Mouse (Mus musculus): ENCODE measurements at regions not wholly inside any gene's neighbourhood (a gene's known extent, or its start where the extent isn't known, plus 50 kb on each side); places are given as distances from the start of the nearest gene placed in this dataset.

DNA sequence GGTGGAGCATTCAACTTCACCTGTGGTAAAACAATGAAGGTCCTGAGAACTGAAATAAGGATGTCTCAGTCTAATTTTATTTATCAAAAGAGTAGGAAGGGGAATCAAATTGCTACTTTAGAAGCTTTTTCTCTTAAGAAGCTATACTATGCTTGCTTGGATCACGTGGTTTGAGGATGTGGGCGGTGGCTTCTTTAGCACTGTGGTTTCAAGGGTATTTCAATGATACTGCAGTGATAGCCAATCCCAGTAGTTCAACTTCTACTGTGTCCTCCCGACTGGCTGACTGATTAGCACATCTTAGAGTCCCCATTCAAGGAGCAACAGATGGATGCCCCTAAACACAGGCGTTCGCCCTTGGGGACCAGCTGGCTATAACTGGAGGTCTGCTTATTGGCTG, 575.6 kb downstream of the Vrk1 start:
- no peak for DNase-seq (ENCODE audit: low spot score)

DNA sequence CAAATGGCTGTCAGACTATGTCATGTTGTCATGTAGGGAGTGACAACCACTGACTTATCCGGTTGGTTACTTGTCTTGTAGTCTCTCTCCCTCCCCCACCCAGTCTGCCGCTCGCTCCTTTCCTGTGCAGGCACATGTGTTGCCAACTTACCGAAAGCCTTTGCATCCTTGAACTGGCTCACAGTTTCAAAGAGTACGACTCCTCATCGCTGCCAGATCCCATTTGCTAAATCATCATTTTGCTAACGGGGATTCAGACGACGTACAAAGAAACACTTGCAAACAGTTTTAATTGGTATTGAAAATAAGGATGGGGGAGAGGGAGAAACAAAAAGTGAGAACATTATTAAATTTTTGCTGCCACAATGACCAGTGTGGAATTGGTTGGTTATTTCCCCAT, 582.7 kb downstream of the Vrk1 start:
- no peak for DNase-seq (ENCODE audit: low spot score)

DNA sequence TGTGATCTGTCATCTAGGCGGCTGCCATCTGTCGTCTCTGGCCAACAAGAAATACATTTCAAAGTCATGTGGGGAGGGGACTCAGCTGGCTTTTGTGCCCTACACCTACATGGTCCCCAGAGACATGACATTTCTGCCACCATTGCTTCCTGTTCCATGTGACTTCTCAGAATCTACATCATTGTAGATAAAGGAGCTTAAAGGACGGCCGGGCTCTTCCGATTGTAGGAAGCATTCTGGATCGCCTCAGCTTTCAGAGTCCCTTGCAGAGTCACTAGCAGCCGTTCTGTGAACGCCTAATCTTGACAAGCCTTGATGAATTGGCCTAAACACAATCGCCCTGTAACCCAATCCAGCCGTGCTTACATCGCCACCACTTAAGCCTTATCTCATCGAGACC, 587.6 kb downstream of the Vrk1 start:
- DNase-seq (ENCODE audit: low spot score), result no peak

DNA sequence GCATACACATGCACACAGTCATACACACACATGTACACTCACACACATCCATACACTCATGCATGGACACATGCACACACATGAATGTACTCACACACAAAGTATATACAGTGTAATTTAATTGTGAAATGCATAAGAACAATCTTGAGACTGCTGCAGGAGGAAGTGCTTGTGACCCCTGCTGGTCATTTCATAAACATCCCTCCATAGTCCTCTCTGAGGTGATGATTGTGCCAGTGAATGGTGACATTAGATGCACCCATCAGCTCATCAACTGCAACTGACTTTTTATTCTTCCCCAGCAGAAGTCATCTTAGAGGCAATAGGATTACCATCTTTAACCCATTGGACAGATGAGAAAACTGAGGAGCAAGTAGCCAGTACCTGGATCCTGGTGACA, 597.2 kb downstream of the Vrk1 start:
- no peak for DNase-seq (ENCODE audit: low spot score)

DNA sequence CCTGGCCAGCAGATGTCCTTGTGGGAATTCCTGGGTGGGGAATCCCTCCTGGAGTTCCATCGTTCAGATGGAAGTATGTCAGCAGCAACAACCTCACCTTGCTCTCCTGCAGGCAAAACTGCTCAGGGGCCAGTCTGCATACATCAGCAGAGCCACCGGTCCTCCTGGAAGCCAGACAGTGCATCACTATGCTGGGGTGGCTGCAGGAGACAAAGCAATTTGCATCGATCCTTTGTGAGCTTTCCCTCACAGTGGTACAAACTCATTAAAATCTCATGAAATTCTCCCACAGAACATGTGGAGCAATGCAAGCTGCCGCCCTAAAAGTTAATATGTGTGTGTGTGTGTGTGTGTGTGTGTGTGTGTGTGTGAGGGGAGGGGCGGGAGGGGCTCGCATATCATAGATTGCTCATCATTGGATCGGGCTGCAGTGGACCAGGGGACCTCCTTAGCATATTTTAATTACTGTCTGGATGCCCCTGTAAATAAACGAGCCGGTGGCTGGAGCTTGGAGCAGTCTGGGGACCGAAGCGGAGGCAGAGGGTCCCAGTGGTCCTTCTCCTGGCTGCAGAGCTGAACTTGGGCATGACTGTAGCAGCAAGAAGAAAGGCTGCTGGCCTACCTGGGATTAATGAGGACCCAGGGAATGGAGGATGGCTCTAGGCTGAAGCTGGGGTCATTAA, 597.8 kb downstream of the Vrk1 start:
- DNase-seq (ENCODE audit: low spot score), result no peak

DNA sequence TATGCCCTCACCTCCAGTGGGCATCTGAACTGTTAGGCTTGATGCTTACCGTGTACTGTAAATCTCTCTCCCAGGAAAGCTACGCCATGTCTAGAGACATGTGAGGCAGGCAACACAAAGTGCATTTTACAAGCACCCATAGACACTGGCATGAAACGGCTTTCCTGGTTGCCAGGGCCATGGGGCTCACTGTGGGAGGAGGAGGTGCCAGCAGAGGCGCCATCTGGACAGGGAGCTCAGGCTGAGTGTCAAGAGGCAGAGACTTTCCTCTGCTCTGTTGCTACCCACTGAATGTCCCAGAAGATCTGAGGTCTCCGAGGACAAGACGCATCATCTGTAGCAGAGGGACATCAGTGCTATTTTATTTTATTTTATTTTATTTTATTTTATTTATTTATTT, 608.7 kb downstream of the Vrk1 start:
- no peak for DNase-seq (ENCODE audit: low spot score)

DNA sequence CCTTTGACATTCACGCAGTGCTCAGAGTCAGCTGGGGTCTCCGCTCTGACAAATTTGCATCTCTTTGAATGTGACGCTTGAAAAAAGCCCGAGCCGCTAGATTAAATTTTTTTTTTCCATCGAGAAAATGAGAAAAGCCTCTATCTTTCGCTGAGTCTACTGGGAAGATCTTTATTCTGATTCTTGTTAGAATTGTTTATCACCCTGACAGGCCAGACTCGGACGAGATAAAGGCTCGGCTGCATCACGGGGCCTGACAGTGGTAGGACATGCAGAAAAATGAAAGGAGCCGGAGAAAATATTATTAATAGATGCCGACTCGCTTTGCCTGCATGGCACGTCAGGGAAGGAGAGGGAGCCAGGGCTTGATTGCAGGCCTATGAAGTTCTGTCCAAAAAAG, 616.8 kb downstream of the Vrk1 start:
- DNase-seq (ENCODE audit: low spot score), result no peak

DNA sequence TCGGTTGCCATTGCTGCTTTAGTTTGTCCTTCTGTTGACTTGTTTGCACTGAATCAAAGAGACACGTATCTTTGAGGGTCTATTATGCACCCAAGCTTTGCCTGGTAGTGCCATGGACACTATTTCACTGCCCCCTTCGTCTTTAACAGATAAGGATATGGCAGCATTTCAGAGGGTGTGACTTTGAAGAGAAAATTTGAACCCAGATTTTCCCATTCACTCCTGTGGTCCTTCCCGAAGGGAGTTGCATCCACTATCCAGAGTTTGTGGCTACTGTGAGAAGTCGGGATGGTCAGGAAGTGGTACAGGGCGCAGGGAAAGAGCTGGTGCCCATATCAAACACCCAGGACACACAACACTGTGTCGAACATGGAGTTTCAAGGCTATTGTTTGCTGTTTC, 622.5 kb downstream of the Vrk1 start:
- DNase-seq (ENCODE audit: low spot score), result no peak

DNA sequence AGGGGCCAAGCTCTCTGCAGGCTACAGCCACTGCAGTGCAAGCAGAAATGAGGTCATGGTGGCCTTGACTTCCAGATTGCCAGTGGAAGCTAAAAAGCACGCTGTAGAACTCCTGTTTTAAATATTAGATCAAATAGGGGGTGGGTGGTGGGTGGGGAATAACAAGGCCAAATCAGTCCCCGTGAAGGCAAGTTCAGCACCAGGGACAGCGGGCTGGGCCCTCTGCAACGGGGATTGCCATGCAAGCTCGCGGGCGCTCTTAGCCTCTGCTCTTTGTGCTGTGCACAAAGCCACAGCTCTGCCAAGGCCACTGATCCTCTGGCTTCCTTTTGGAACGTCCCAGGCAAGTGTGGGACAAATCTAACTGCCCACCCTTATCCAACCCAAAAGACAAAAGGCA, 623.1 kb downstream of the Vrk1 start:
- peak; percentile 70 for DNase-seq (ENCODE audit: low spot score)

DNA sequence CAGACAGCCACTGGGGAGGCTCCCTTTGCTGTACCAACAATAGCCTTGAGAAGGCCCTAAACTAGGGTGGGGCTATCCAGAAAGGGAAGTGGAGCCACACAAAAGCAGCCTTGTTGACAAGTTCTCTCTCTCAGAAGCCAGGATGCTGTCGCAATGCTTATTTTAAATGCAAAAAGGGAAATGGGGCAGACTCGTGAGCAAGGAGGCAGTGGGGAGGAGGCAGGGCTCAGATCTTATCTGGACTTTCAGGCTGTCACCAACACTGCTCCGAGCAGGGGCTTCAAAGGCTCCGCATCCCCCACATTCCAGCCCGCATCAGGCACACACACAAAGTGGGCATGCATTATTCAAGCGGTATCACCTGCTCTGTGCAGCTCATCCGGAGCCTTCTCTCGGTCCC, 648.3 kb downstream of the Vrk1 start:
- DNase-seq (ENCODE audit: low spot score), result no peak

DNA sequence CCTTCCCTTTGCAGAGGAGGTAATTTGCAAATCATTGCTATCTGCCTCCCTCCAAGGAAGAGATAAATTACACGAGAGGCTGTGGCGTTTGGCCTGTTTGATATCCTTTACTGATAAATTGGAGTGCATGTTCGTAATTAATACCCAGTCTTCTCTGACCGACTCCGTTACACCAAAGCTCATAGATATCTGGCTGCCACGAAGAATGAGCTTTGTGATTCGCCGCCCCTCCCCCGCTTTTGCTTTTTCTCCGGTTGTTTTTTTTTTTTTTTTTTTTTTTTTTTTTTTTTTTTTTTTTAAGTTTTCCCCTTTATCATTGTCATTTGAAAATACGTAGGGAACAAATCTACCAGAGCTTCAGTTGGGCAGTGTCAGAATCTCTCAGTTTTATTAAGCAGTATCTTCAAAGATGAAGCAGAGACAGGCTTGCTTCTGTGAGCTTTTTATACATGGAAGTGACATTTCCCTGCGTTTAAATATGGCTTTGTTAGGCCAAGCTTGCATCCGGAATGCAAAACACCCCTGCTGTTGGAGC, 663.3 kb downstream of the Vrk1 start:
- DNase-seq (ENCODE audit: low spot score), result no peak

DNA sequence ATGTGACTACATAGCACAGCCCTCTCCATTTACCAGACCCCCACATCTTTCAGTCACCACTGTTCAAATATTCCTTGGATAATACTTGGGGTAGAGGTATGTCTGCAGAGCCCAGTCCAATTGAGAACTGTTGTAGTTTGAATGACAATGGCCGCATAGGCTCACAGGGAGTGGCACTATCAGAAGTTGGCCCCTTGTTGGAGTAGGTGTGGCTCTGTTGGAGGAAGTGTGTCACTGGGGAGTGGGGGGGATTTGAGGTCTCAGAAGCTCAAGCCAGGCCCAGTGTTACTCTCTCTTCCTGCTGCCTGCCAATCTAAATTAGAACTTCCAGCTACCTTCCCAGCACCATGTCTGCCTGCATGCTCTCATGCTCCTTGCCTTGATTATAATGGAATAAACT, 664.7 kb downstream of the Vrk1 start:
- no peak for DNase-seq (ENCODE audit: low spot score)

DNA sequence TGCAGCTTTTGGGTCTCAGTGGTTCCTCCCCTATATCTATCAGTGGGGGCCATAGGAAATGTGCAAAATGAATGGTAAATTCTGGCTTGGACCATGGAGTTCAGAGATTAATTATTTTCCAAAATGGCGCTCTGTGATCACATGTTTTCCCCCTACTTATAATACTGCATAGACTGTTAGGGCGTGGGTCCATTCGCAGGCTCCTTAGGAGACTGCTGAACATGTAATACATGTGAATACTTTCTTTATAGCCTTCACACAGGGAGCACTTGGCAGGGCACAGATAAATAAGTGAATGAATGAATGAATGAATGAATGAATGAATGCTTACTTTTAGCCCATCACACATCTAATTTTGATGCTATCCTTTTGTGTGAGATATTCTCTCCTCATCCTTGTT, 666.1 kb downstream of the Vrk1 start:
- DNase-seq (ENCODE audit: low spot score), result no peak

DNA sequence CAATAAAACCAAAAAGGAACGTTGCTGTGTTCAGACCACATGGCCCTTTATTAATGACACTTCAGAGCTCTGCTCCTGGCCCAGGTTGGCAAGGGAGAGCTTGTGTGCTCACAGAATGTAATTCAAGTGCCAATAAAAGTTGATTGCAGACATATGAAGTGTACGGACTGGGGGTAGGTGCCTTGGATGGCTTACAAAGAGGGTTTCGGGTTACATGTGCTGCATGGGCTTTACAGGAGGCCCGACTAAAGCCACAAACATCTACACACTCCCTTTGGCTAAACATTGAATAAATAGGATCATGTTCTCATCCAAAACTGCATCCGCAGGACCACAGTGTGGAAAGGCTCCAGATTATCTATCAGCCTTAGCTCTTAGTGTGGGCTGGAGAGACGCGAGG, 666.5 kb downstream of the Vrk1 start:
- no peak for DNase-seq (ENCODE audit: low spot score)

DNA sequence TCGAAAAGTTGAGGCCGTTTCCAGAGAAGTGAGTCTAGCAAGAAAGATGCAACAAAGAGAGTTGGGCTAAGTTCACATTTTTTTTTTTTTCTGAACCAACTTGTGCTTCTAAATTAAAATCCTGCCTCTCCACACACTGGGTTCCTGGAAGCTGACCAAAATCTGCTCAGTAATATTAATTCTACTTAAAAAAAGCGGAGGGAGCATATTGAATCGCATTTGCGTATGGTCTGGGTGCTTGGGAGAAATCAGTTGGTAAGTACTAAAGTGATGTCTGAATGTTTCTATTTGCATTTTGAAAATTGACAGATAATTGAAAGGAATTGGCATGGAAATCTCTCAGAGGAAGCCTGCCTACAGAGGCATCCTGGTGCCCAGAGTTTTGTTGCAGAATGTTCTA, 676.0 kb downstream of the Vrk1 start:
- DNase-seq (ENCODE audit: low spot score), result no peak

DNA sequence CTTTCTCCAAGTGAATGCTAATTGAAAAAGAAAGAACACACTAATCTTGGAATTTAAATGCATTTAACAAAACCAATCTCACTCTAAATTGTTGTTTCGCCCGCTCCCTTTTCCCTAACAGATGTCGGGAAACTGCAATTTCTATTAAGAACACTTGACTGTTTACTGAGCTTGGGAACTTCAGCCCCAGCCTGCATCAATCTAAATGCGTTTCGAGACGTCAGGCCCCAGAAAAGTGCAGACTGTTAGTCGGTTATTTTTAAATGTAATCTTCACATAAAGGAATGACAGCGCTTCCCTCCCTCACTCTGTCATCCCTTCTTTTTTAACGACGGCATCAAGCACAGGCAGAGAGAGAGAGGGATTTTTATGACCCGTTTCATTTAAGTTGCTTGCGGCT, 677.7 kb downstream of the Vrk1 start:
- DNase-seq (ENCODE audit: low spot score), result no peak

DNA sequence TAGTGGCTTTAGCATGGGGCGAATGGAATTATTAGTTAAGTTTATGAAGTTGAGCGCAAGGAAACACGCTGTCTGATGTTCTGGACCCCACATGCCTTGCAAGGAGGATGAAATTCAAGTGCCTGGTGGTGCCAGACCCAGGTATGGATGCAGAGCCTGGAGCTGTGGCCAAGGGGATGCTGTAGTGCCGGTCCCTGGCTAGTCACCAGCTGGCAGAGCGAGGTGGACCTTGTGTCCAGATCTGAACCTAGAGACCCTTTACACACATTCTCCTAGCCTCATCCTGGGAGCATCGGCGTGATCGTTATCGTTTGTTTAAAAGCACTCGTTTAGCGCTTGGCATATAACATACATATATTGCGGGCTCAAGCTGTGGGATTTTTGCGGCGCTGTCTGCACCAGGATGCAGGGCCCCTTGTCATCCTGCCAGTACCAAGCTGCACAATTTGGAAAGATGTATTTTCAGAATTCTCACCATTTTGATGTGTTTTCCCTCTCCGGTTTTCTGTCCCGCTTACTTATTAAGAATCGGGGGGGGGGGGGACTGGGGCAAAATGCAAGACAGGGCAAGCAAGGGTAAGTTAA, 678.2 kb downstream of the Vrk1 start:
- DNase-seq (ENCODE audit: low spot score), result no peak

DNA sequence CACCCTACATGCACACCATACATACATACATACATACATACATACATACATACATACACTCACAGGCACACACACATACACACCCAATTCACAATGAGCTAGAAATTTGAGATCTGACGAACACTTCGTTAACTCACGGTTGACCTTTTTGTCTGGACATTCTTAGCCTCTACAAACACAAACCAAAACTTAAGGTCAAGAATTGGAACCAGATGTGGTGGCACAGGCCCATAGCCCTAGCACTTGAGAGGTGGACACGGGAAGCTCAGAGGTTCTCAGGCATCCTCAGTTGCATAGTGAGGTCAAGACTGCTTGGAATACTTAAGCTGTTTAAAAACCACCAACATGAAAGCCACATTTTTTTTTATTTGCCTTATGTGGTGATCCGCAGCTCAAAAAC, 692.9 kb downstream of the Vrk1 start:
- no peak for DNase-seq (ENCODE audit: low spot score)

DNA sequence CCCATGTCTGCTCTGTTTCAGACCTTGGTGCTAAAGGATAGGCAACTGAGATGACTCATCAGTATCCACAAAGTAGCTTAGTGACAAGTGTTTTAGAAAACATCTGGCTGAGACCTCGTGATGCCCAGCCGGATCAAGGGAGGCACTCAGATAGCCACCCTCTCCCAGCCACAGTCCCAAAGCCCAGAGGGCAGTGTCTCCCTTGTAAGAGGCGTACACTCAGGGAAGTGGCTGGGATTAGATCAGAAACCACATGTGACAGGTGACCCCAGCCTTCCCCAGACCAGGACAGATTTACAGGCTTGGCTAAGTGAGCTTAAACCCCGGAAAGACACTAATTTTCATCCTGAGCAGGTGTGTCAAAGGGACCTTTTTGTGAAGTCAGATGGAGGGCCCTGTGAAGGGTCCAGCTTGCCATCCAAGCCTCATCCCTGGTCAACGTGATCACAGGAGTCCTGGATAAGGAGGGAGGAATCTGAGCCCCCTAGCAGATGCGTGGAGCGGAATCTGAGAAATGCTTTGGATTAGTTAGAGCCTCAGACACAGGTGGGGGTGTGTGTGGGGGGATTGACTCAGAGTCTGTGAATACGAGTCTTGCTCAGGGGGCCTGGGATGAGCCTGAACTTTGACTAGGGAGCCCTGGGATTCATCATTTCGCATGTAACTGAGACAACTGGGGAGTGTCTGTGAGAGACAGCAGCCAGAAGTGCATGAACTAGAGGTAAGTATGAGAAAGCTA, 711.4 kb downstream of the Vrk1 start:
- DNase-seq (ENCODE audit: low spot score), result no peak

DNA sequence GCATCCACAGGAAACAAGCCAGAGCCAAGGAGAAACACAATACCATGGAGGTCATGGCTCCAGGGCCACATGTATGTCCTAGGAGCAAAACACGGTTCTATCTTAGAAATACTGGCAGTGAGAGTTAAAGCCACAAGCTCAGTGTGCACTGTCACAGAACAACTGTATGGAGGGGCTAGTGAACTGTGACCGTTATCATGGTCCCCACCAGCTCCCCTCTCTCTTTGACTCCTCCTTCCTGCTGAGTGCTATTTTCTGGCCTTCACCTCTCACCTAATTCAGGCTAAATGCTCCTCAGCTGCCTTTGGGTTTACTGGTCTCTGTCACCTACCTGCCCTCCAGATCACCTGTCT, 712.0 kb downstream of the Vrk1 start:
- no peak for DNase-seq (ENCODE audit: low spot score)

DNA sequence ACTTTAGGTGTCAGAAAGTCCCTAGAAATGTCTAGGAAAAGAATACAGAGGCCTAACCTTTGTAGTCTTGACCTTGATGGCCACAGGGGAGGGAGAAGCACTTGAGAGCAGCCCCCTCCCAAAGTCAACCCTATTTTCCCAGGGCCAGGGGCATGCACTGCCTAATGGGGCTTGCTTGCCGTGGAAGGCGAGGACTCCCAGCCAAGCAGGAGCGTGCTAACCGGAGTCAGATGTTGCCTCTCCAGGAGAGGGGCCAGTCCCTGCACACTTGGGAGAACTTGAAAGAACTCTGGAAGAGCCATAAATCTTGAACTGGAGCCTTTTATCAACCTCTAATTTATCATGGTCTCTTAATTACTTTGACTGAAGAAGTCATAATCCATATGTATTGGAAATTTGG, 712.7 kb downstream of the Vrk1 start:
- no peak for DNase-seq (ENCODE audit: low spot score)

DNA sequence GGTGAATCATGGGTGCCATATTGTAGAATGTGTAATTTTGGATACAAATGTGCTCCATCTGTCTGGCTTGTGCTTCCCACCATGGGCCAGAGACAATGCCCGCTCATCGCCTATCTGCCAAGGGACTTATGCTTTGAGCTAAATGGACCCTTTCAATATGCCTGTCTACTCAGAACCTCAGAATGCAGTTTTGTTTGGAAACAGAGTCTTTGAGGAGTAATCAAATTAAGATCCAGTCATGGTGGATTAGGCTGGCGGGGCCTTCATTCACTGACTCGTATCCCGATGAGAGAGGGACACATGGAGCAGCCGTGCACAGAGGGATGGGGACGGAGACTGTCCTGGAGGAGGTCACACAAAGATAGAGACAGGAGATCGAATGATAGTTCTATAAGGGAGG, 716.9 kb downstream of the Vrk1 start:
- no peak for DNase-seq (ENCODE audit: low spot score)

DNA sequence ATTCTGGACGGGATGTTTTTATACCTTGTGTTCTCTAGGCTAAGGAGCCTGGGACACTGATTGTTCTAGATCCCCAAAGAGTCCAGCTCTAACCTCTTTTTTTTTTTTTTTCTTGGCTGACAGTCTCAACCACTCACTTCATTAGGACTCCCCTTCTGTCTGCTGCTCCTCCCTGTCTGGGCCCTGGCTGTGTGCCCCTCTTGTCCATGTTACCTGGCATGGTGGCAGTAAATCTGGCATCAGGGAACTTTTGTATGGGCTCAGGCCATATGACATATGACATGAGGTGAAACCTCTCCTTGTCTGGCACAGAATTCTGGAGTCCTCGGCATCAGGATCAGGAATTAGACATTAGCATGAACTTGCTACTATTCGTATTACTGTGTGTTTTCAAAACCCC, 717.5 kb downstream of the Vrk1 start:
- no peak for DNase-seq (ENCODE audit: low spot score)

DNA sequence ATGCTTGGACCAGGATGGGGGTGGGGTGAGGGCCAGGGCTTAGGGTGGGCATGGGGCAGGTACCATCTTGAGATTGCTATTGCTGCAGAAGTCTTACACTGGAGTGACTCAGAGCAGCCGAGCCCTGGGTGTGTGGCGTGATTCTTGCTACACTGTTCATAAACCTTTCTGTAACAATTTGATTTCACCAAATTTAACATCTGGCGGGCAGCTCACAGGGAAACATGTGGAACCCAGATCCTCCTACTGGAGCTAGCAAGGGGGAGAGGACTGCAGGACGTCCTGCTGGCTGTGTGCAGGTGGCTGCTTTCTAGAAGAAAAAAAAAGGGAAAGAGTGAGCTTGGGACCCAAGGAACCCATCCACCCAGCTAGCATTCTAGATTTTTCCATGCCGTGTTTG, 719.7 kb downstream of the Vrk1 start:
- DNase-seq (ENCODE audit: low spot score), result no peak
